10 mouse cellular contexts compared by ENCODE assay signal in the genomic region with DNA sequence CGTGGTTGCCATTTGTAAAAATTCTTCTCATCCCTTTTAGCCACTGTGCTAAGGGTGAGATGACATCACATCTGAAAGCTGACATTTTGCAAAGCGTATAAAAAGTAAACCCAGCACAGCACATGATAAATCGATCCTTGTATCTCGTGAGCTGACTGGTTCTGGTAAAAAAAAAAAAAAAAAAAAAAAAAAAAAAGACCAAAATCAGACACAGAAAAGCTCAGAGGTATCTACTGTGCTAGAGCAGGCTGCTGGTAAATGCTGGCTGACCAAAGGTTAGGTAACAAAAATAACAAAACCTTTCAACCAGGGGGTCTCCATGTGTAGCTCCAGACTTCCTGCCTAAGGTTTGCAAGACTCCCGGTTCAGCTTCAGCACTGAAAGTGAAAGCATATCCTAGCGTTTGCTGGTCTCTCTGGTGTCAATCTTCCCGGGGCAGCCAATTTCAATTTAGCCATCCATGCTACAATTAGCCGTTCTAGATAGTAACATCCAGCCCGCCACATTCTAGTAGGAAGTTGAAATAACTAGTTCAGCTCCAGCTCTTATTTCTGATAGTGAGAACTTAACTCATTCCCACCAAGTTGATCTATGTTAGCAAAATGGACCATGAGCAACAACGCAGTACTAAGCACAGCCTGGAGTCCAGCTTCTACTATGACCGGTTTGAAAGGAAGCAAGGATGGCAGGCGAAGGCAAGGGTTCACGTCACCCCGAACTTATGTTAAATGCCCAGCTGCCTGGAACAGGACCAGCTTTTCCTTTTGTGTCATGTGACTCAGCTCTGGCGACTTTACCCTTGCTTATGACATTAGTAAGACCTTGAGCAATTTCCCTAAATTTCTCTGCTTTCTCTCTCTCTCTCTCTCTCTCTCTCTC. TPM values are rescaled to one million over a fixed set of nuclear protein-coding genes. Genes with fewer than 3 reads are reported as not detected.
DNase-seq lines count a peak whose midpoint lies in the region; ATAC-seq and TF ChIP-seq lines count a peak whose summit lies in the region.
"Had no signal": no experiment of that assay in that cellular context is flagged by ENCODE, and none has a peak within 500 bp of the region (broad histone marks: within the 10 kb centered on the region; RNA-seq: fewer than 3 reads in every experiment).

No protein-coding gene starts in this region.

- 69% methylated on average over 15 of the region's 15 CpGs for WGBS in forebrain, embryonic 14.5 days
- WGBS in forebrain, embryonic 12.5 days, result 73% methylated on average over 15 of the region's 15 CpGs
- 8% methylated on average over 15 of the region's 15 CpGs for WGBS in spleen, adult 2 months

- no peak overlapping the region for H3K4me3 ChIP-seq in forebrain, embryonic 14.5 days (ENCODE audit: low read depth, low read length)
- H3K4me3 ChIP-seq in forebrain, embryonic 12.5 days (replicated peaks), result no peak overlapping the region
- peak overlapping the region; percentile 44 for H3K4me3 ChIP-seq in spleen, adult 2 months (ENCODE audit: extremely low read depth, insufficient read depth, insufficient read length)
- H3K4me3 ChIP-seq: limb, embryonic 12.5 days had no signal

- no peak for TF ChIP-seq POLR2A in spleen, adult 2 months (IDR thresholded peaks at IDR 0.05; ENCODE audit: low read depth, low read length)

- no peaks in the 10 kb centered on the region for H3K4me1 ChIP-seq in forebrain, embryonic 14.5 days (ENCODE audit: control insufficient read depth, insufficient read depth, low read length)
- H3K4me1 ChIP-seq in forebrain, embryonic 12.5 days, result no peaks in the 10 kb centered on the region
- H3K4me1 ChIP-seq in spleen, adult 2 months (ENCODE audit: control insufficient read depth, insufficient read depth, insufficient read length), result no peaks in the 10 kb centered on the region
- H3K4me1 ChIP-seq: limb, embryonic 12.5 days had no signal

- peak; percentile 12 for DNase-seq in forebrain, embryonic 14.5 days (ENCODE audit: low spot score)
- no peak for DNase-seq in spleen, adult 2 months (ENCODE audit: low read depth in 1 of 2, low spot score in 2 of 2)
- no peak for DNase-seq in spleen, postnatal 14 days (ENCODE audit: low spot score in 2 of 2)
- DNase-seq in kidney, adult 8-10 months, result peak; percentile 4 to 15
- peak; percentile 27 for DNase-seq in thymus, postnatal 25 days
- no peak for DNase-seq in layer of hippocampus, adult 11-12 months (ENCODE audit: low spot score)
- no peak for DNase-seq in layer of hippocampus, adult 9-11 months
- DNase-seq: retina, postnatal 1 day had no signal

- H3K27ac ChIP-seq in forebrain, embryonic 14.5 days (ENCODE audit: low read depth, low read length), result no peak overlapping the region
- no peak overlapping the region for H3K27ac ChIP-seq in forebrain, embryonic 12.5 days
- H3K27ac ChIP-seq in spleen, adult 2 months (ENCODE audit: insufficient read depth, low read length), result no peak overlapping the region
- H3K27ac ChIP-seq: limb, embryonic 12.5 days had no signal

- no peak for ATAC-seq in forebrain, embryonic 14.5 days
- ATAC-seq in forebrain, embryonic 12.5 days (ENCODE audit: low FRiP score), result no peak

- no peaks in the 10 kb centered on the region for H3K27me3 ChIP-seq in forebrain, embryonic 14.5 days (replicated peaks; ENCODE audit: control insufficient read depth, insufficient read depth, low read length)
- H3K27me3 ChIP-seq in forebrain, embryonic 12.5 days, result no peaks in the 10 kb centered on the region
- no peaks in the 10 kb centered on the region for H3K27me3 ChIP-seq in spleen, adult 2 months (ENCODE audit: control insufficient read depth, insufficient read depth, low read length)
- H3K27me3 ChIP-seq: limb, embryonic 12.5 days had no signal

- peak overlapping the region; percentile 22; the same call in 1 of the 2 replicates for H3K4me2 ChIP-seq in forebrain, embryonic 14.5 days (ENCODE audit: low read length)
- no peak overlapping the region for H3K4me2 ChIP-seq in forebrain, embryonic 12.5 days
- H3K4me2 ChIP-seq: limb, embryonic 12.5 days had no signal

- H3K9me3 ChIP-seq in forebrain, embryonic 14.5 days (replicated peaks; ENCODE audit: control insufficient read depth, low read length), result no peaks in the 10 kb centered on the region
- no peaks in the 10 kb centered on the region for H3K9me3 ChIP-seq in forebrain, embryonic 12.5 days
- H3K9me3 ChIP-seq: limb, embryonic 12.5 days had no signal

- H3K36me3 ChIP-seq in forebrain, embryonic 14.5 days (ENCODE audit: control insufficient read depth, insufficient read depth, low read length), result no peaks in the 10 kb centered on the region
- no peaks in the 10 kb centered on the region for H3K36me3 ChIP-seq in forebrain, embryonic 12.5 days (replicated peaks)
- H3K36me3 ChIP-seq in spleen, adult 2 months (ENCODE audit: control insufficient read depth, insufficient read depth, low read length), result no peaks in the 10 kb centered on the region
- H3K36me3 ChIP-seq: limb, embryonic 12.5 days had no signal

- no peak for TF ChIP-seq CTCF in spleen, adult 2 months (IDR thresholded peaks at IDR 0.05; ENCODE audit: extremely low read depth, insufficient read depth, insufficient read length, insufficient replicate concordance)

- no peak overlapping the region for H3K9ac ChIP-seq in forebrain, embryonic 14.5 days (ENCODE audit: low read length)
- no peak overlapping the region for H3K9ac ChIP-seq in forebrain, embryonic 12.5 days
- H3K9ac ChIP-seq: limb, embryonic 12.5 days had no signal

RNA-seq across cellular contexts. Expression of a gene that starts 45.8 kb away (rescaled TPM):
- polyA plus RNA-seq in forebrain, embryonic 14.5 days (2014; fragmentation: Nextera tagmentation; extraction: Ambion mirVana), result 9.1 and 14.3 TPM in 2 replicates
- 41.4 and 46.5 TPM in 2 replicates for polyA plus RNA-seq in forebrain, embryonic 12.5 days (2016; fragmentation: Nextera tagmentation; extraction: Ambion mirVana)
- 6.3 and 7.8 TPM in 2 replicates for polyA plus RNA-seq in spleen, adult 2 months (2012; rRNA removed)

Comparison
In these comparisons a context has a peak if more than half of its experiments do, and no peak if none do; other contexts are left out.
1. DNase-seq: peak in forebrain, embryonic 14.5 days (single experiment), kidney, adult 8-10 months (2 of 2) and thymus, postnatal 25 days (single experiment); none in spleen, adult 2 months (0 of 2), spleen, postnatal 14 days (0 of 2), layer of hippocampus, adult 11-12 months (single experiment) and layer of hippocampus, adult 9-11 months (single experiment).